Mouse (Mus musculus) megakaryocyte progenitor cell, adult 5-6 weeks (primary cell): ENCODE data around the gene P3h2. TPM values are rescaled to one million over a fixed set of nuclear protein-coding genes. Genes with fewer than 3 reads are reported as not detected.

Source experiments
- ATAC-seq: replicated peaks from 2 replicates; pipeline ENCODE4 v1.8.0; 2016; ENCODE audit warnings: mild to moderate bottlenecking, moderate TSS enrichment, inconsistent platforms; ENCODE audit not compliant: poor library complexity
- total RNA-seq, 2 experiments: library from RNA; stranded (forward) in 1 of 2; stranded (reverse) in 1 of 2; fragments of 157-497, 149-512 nt in 1 of 2; fragments of 200-1000 nt in 1 of 2; gene quantifications; 2 replicates each; pipeline versions ENCODE4 v1.2.3 to v1.2.4; 2015 to 2017

P3h2 gene
- total RNA-seq, 2 experiments from 2014 or later: not detected

DNA sequence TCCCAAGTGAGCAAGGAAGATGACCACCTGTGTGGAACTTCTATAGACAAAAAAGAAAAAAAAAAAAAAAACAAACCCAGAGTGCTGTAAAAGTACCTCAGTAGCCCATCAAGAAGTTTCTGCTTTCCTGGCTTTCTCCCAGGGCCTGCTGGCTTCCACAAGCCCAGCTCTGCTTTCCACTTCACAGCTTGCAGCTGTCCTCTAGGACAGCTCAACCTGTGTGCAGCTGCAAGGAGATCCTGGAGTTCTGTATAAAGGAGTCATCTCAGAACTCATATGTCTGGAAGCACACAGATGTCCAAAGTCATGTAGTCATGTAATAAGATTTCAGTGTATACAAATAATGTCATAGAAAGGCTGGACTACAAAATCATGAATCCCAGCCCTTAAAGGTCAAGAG is 30.5 kb downstream of the P3h2 start:
- ATAC-seq: no peak

DNA sequence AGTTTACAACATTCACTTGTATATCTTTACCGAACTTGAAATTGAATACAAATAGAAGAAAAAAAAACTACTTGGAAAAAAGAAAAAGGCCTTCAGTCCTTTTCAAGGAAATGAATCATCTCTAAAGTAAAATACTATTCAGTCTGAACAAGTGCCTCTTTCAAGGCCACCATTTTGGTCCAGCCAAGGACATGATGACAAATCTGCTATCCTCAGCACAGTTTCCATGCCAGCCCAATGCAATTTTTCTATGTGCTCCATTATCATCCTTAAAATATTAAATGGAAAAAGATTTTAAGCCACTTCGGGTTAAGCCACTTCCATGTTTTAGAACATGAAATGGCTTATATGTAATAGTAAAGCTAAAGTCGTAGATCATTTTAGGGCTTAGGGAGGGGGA is 35.2 kb downstream of the P3h2 start:
- ATAC-seq: no peak

DNA sequence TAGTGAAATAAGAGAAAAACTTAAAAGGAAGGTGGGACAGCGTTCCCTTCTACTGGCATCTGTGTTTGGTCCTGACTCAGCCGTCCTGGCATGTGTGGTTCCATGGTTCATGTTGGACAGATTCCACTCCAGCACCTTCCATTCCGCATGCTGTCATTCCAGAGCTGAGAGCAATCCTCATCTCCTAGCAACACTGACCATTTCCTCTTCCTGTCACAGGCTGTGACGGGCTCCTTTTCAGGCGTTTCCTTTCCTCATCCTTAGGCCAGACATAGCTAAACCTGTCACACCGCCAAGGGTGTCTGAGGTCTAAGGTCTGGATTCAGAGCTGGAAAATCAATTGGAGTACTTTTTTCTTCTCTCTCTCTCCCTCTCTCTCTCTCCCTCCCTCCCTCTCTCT is 40.5 kb downstream of the P3h2 start:
- ATAC-seq: no peak

DNA sequence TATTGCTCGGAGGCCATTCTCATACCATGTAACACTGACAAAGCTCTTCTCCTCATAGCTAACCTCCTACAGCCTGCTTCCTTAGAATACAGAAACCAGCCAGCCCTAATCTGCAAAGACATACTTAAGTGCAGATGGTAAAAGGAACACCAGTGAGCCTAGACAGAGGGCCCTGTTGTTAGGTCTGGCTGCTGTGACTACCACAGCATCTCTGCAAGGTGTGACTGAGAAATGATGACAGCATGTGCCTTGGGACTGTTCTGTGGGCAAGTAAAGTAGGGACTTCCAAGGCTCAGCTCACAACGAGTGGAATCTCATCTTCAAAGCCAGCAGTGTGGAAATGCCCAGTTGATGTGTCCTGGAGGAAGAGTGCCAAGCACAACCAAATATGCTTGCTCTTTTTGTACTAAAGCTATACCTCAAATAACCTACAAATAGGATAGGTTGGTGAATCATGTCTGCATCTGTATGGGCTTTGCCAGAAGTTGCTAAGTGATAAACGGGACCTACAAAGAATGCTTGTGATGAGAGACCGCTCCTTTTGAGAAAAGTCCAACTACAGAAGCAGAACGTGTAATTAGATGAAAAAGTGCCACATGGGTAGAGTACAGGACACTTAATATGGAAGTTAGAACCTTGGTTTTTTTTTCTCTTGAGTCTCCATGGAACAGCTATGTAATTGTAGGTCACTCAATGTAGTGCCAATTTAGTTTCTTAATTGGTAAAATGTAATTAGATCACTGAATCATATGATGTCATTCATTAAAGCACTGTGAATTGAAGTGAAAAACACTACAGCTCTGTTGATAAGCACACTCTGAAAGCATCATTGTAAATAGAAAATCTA is 45.1 kb downstream of the P3h2 start:
- no peak for ATAC-seq

DNA sequence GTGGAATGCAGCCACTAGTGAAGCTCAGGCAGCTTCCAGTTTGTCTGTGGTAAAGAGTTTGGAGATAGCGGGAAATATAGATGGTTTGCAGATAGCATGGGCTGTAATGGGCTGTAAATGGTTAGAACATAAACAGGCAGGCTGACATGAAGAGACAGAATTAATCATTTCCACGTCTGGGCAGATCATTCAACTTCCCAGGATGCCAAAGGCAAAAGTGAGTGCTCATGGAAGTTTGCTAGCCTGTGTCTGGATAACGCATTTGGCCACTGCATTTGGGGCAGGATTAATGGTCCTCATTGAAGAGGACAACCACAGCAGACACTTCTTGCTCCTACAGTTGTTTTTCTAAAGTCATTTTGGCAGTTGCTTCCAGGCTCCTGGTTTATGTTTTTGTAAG is 52.0 kb downstream of the P3h2 start:
- no peak for ATAC-seq

DNA sequence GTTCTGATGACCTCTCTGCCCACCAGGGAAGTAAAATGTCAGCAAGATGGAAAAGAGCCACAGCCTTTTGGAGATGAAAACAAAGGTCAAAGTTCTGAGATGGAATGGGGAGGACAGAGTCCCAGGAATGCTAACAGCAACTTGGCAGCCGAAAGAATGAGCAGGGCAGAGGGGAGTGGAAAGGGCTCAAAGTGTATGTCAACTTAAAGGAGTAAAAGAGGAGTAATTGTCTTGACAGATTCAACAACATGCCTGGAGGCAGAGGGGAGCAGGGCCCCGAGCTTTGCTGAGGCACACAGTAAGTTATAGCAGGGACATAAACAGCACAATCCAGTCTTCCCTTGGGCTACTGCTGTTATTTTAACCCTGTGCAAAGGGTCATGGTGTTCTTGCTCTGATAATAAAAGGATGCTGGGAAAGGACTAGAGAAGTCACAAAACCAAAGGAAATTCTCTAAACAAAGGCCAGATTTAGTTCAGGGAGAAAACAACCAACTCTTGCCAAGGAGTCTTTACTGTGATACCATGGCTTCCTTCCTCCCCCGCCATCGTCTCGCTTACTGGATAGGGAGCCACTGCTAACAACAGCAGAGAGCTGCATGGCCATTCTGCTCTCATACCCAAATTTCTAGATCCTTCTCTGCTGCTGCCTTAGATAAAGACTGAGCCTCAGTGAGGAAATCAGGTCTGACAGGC is 56.0 kb downstream of the P3h2 start:
- ATAC-seq: no peak

DNA sequence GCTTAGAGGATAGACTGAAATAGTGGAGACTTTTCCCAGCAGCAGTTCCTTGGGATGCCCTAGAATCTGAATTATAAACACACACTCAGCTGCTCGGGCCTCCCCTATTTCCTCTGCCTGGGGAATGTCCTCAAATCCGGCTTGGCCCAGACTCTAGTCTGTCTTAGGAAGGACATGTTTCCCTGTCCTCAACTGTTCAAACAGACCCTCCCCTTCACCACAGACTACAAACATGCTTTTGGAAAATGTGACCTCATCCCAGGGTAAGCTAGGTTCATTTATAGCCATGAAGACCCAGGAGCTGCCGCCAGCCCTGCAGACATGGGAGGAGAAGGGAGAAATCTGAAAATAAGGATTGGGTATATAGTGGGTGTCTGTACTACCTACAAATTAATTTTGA is 57.7 kb downstream of the P3h2 start:
- ATAC-seq: no peak

DNA sequence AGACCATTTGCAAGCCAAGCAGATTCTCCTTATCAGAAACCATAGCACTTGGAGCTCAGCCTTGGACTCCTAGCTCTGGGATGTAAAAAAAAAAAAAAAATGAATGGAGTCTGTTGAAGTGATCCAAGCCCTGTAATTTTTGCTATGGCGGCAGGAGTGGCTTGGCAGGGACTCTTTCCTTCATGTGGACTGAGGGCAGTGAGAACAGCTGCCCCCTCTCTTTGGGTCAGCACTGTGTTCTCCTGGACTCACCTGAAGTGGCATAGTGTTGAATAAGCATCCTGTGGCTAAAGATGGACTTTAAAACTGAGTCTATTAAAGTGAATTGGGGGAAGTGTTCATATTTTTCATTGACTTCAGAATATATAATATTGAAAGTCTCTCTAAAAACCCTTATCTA is 58.2 kb downstream of the P3h2 start:
- ATAC-seq: no peak

DNA sequence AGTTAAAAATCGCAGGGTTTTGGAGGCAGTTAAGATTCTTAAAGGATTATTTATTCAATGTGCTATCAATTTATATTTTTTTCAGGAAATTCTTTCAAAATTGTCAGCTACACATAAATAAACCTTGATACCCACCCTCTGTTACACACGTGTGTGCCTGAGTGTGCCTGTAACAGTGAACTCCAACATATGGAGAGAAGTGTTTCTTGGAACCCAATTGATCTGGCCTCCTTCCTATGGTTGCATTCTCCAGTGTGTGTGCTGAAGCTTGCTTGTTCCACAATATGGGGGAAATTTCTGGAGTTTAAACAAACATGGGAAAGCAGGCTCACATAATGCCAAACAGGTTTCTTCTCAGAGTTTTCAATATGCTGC is 63.7 kb downstream of the P3h2 start:
- ATAC-seq: no peak

DNA sequence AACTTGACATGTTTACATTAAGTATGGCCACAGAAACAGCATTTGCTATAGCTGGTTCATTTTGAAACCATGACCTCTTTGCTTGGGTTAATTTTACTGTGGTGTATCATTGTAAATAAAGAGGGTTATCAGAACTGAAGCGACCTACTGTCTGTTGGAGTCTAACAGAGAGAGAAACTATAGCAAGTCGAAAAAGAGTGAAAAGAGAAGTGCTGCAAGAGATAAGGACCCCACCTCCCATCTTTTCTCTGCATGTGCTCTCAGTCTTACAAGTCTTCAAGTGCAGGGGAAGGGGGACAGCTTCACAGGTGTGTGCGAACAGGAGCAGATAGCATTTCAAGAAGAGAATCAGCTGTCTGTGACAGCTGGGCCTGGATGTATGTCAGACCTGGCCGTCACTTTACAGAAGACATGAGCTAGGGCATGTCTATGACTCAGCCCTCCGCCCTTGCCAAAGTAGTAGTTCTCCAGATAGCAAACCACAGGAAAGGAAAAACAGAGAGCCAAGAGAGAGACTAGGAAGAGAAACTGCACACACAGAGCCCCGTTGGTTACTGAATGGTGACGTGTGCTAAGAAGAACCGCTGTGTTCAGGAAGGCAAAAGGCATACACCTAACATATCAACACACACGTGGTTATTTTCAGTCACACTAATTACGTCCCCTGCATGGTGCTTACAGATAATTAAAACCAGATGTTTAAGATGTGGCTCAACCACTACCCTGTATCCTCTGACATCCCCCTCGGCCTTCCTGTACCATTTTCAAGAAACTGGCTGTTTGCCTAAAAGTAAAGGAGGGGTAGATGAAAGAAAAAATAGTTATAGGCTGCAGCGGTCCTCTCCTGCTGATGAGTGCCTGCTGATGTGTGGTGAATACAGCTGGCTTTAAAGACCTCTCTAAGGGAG is 64.3 kb downstream of the P3h2 start:
- peak; percentile 95 for ATAC-seq

DNA sequence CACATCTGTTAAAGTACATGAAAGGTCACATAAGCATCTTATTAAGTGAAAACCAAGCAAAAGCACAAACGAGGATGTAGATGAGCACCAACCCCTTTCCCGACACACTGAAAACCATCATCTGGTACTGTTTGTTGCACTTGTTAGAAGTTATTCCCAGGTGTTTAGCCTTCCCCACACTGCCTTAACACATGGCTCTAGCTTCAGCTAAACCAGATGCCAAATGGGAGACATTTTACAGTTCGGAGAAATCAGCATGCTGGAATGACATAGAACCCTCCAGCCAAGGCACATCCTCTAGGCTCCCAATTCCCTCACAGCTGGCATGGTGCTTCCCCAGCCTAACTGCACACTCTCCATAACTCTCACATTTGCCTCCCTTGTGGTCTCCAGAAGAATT is 66.3 kb downstream of the P3h2 start:
- ATAC-seq: no peak

DNA sequence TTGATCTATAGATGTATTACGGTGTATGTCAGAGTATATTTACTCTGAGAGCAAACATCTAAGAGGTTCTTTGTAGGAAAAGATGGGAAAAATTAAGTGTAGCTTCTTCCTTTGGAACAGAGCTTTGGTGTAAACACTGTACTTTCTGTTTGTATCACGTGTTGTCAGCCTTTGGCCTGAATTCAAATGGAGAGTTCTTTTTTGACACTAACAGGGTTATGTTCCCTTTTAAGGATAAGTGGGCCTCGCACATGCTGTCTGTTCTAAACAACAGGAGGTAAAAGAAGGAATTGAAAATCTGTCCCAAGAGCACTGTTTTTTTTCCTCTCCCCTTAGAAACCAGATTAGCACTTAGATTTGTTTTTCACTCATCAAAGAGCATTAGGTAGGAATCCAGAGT is 70.1 kb downstream of the P3h2 start:
- no peak for ATAC-seq

DNA sequence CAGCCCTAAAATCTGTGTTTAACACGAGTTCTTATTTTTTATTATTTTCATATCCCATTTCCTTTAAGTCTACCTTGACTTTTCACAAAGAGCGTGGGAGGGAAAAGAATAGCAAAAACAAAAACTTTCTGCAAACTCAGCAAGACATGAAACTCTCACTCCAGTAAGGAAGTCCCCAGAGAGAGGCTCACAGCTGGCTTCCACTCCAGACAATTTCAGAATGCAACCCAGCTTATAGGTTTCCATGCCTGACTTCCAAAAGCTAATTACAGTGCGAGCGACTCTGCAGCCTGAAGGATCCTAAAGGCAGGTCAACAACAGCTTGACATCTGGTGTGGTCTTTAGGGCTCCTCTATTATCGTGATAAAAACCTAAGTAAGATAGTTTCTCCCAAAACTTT is 70.5 kb downstream of the P3h2 start:
- ATAC-seq: no peak

DNA sequence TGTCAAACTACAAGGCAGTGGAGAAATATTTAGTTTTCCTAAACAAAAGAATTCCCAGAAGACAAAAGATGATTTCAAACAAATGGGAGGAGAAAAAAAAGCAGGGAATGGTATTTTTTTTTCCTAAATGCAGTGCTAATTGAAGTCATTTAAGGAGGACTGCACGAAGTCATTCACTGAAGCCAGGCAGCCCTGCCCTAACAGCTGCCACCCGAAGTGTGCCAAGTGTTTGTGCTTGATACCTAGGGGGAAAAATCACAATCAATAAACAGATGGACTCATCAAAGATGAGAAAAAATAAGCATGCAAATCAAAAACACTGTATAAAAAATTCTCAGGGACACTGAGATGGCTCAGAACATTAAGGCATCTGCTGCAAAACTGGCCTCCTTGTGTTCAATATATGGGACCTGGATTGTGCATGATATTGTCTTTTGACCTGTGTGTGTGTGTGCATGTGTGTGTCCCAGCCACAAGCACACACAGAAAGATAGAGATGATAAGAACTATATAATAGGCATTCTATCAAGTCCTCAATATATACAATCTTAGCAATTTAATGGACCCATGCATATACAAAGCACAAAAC is 76.1 kb downstream of the P3h2 start:
- ATAC-seq: no peak

DNA sequence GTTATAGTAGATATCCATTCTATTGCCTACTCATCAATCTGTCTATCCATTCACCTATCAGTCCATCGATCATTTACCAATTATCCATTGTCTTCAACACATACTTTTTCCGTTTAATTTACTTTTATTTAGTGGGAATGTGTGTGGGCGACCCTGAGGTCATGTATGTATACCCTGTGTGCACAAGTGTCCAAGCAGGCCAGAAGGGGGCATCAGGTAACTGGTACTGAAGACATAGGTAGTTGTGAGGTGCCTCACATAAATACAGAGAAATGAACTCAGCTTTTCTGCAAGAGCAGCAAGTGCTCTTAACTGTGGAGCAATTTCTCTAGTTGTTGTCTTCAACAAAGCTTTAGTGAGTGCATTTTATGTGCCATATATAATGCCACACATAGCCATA is 79.2 kb downstream of the P3h2 start:
- no peak for ATAC-seq

DNA sequence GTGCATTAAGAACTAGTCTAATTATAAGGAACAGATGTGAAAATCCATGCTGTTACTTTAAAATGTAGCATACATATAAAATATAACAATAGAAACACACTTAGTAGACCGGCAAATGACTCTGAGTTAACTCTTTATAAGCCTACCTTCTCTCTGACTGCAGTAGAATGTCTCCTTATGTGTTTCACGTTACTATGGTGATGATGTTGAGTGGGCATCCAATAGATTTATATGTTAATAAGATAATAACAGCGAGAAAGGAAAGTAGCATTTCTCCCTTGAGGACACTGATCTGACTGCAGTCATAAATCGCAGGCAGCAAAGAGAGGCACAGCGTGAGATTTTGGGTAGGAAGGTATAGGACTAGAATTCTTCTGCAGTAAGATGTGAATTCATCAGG is 81.0 kb downstream of the P3h2 start:
- no peak for ATAC-seq

DNA sequence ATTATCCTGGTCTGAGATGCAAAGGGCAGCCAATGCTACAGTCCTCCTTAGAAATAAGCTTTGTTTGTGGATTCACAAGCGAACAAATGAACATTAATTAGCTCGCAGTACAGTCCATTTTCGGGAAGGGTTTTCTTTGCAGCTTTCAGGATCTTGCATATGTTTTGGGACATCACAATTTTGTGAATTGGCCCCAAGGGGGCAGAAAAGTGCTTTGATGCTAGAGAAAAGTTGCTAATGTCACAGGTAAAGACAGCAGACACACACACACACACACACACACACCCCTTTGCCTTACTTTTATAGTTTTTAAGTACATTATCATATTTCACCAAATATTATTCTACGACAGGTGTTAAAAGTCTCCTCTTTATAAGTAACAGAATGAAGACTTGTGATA is 82.2 kb downstream of the P3h2 start:
- no peak for ATAC-seq

DNA sequence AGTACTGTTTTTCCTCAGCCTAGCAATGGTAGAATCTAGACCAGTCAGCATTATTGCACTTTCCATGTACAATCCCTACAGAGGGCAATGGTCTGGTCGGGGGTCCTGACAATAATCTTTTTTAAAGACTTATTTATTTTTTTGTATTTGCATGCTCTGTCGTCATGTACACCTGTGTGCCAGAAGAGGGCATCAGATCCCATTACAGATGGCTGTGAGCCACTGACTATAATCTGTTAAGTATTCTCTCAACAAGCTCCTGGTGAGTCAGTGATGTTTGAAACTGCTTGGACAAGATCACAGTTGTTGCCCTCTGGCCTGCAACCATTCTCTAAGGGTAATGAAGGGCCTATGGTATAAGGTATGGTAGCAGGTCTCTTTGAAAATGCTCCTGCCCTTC is 83.8 kb downstream of the P3h2 start:
- ATAC-seq: no peak

DNA sequence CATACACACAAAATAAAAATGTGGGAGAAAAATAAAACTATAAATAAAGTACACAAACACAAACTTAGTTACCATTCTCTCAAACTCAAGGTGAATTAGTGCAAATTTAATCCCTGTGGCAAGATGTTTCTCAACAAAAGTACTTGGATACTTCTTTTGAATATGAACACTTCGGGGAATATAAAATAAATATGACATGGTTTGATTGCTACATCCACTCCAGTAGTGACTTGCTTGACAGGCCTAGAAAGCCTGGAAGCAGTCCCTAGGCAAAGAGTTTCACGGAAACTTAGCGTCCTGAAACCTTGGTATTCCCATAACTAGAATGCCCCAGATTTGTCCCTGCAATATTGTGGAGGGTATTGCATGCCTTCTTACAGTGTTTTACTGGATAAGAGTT is 99.8 kb downstream of the P3h2 start:
- ATAC-seq: no peak

DNA sequence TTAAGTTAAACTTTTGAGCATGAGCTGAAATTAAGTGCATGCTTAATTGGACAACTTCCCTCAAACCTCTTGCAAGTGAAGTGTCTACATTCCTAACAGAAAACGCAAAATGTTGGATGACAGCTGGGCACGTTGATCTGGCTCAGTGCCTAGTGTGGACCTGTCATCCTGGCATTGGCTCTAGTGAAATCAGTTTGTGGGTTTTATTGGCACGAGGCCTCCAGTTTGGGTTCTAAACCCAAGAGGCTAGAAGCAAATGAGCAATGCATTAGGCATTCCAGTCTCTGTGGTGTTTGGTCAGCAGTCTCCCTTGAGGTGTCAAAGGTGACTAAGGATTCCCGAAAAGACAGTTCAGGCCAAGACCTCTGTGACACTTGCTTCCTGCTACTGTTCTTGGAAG is 102.3 kb downstream of the P3h2 start:
- ATAC-seq: no peak

DNA sequence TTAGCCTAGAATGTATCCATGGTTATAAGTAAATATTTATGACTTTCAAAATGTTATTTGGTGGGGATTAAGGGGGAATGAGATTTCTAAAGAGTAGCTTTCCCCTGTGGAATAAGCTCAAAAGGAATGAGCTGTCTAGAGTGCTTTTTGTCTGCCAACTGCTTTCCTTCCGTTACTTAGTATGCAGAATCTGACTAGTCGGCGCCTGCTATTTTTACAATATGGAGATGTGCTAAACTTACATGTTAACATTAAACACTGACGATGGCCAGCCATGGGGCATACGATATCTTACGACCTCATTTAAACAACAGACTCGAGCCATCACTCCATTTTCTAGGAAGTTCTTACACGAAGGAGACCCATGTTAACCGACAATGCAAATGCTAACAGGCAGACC is 102.7 kb downstream of the P3h2 start:
- no peak for ATAC-seq
